Comparison of ENCODE assay signal across 9 mouse cellular contexts in genomic region chr6:144961253-144962012, GRCm38 (mm10).
A peak's percentile ranks its signal among the peaks of the same experiment; 100 is the strongest.
DNase-seq lines count a peak whose midpoint lies in the region; ATAC-seq and TF ChIP-seq lines count a peak whose summit lies in the region.
"Had no signal": no experiment of that assay in that cellular context is flagged by ENCODE, and none has a peak within 500 bp of the region (broad histone marks: within the 10 kb centered on the region; RNA-seq: fewer than 3 reads in every experiment).

No protein-coding gene starts in this region.

- H3K27me3 ChIP-seq in kidney, embryonic 14.5 days (ENCODE audit: control insufficient read depth, insufficient read depth, low read length), result no peaks in the 10 kb centered on the region
- no peaks in the 10 kb centered on the region for H3K27me3 ChIP-seq in CH12.LX (replicated peaks)
- no peaks in the 10 kb centered on the region for H3K27me3 ChIP-seq in forebrain, postnatal 0 days (ENCODE audit: insufficient read depth, low read length)
- H3K27me3 ChIP-seq in limb, embryonic 12.5 days, result no peaks in the 10 kb centered on the region; the same call in 1 of the 2 replicates
- no peaks in the 10 kb centered on the region for H3K27me3 ChIP-seq in thymus, adult 2 months (ENCODE audit: control insufficient read depth, insufficient read depth, low read length)

- TF ChIP-seq EP300 in CH12.LX (IDR thresholded peaks at IDR 0.05; ENCODE audit: low read length), result no peak

- no peaks in the 10 kb centered on the region for H3K36me3 ChIP-seq in kidney, embryonic 14.5 days (ENCODE audit: control insufficient read depth, insufficient read depth, low read length)
- H3K36me3 ChIP-seq in CH12.LX (replicated peaks in 1 of 2; ENCODE audit: control insufficient read depth in 1 of 2, insufficient read depth in 1 of 2, low read length in 1 of 2), result no peaks in the 10 kb centered on the region
- no peaks in the 10 kb centered on the region for H3K36me3 ChIP-seq in forebrain, postnatal 0 days (ENCODE audit: insufficient read depth)
- H3K36me3 ChIP-seq in limb, embryonic 12.5 days, result no peaks in the 10 kb centered on the region
- no peaks in the 10 kb centered on the region for H3K36me3 ChIP-seq in thymus, adult 2 months (ENCODE audit: control insufficient read depth, insufficient read depth, low read length)

- peak; percentile 34 to 74; a peak in 3 of 4 replicates for TF ChIP-seq CTCF in CH12.LX (conservative IDR thresholded peaks at IDR 0.05 in 1 of 2, IDR thresholded peaks at IDR 0.05 in 1 of 2; ENCODE audit: low read depth in 2 of 2, low read length in 2 of 2)
- peak; percentile 58; the same call in 1 of the 2 replicates for TF ChIP-seq CTCF in forebrain, postnatal 0 days (IDR thresholded peaks at IDR 0.05; ENCODE audit: low read depth)
- no peak for TF ChIP-seq CTCF in thymus, adult 2 months (IDR thresholded peaks at IDR 0.05; ENCODE audit: borderline replicate concordance, control insufficient read depth, extremely low read depth, insufficient read depth, low read length, poor library complexity)

- peak; percentile 76 for TF ChIP-seq RAD21 in CH12.LX (IDR thresholded peaks at IDR 0.05; ENCODE audit: low read depth, low read length)

- no peaks in the 10 kb centered on the region for H3K79me2 ChIP-seq in CH12.LX (replicated peaks; ENCODE audit: control insufficient read depth, extremely low read depth, insufficient read depth, poor library complexity, severe bottlenecking)

- no peaks in the 10 kb centered on the region for H3K9me3 ChIP-seq in kidney, embryonic 14.5 days (ENCODE audit: control insufficient read depth, low read length)
- H3K9me3 ChIP-seq in CH12.LX (replicated peaks; ENCODE audit: low read length), result peaks cover 2% of the 10 kb centered on the region
- H3K9me3 ChIP-seq in forebrain, postnatal 0 days (ENCODE audit: low read length), result no peaks in the 10 kb centered on the region
- no peaks in the 10 kb centered on the region for H3K9me3 ChIP-seq in limb, embryonic 12.5 days

- no peak overlapping the region for H3K4me2 ChIP-seq in kidney, embryonic 14.5 days (replicated peaks; ENCODE audit: low read depth, low read length)
- H3K4me2 ChIP-seq in CH12.LX (ENCODE audit: insufficient read depth, low read depth, poor library complexity, severe bottlenecking), result 0 out of 2 replicates have a peak overlapping the region, but pooled peaks have one; percentile 13
- peak overlapping the region; percentile 42 for H3K4me2 ChIP-seq in forebrain, postnatal 0 days (ENCODE audit: low read depth)
- H3K4me2 ChIP-seq in limb, embryonic 12.5 days, result 0 out of 2 replicates have a peak overlapping the region, but pooled peaks have one; percentile 21

- DNase-seq in kidney, adult 11 months, result no peak
- peak; percentile 63 for DNase-seq in CH12.LX (ENCODE audit: extremely low read depth)
- DNase-seq in forebrain, postnatal 0 days, result peak; percentile 85
- DNase-seq in right cerebral cortex, postnatal 14 days, result peak; percentile 38
- DNase-seq in thymus, adult 2 months, result no peak

- H3K4me1 ChIP-seq in kidney, embryonic 14.5 days (ENCODE audit: control insufficient read depth, insufficient read depth, low read length), result no peaks in the 10 kb centered on the region
- H3K4me1 ChIP-seq in CH12.LX (ENCODE audit: control insufficient read depth in 1 of 2, insufficient read depth in 2 of 2), result peaks cover 0 to 16% of the 10 kb centered on the region in 2 experiments; a peak in 1 of 4 replicates
- no peaks in the 10 kb centered on the region for H3K4me1 ChIP-seq in forebrain, postnatal 0 days (ENCODE audit: insufficient read depth)
- H3K4me1 ChIP-seq in limb, embryonic 12.5 days (replicated peaks), result no peaks in the 10 kb centered on the region
- H3K4me1 ChIP-seq in thymus, adult 2 months (replicated peaks; ENCODE audit: control insufficient read depth, insufficient read depth, low read length), result no peaks in the 10 kb centered on the region

- H3K27ac ChIP-seq in kidney, embryonic 14.5 days (ENCODE audit: low read depth, low read length), result no peak overlapping the region
- no peak overlapping the region for H3K27ac ChIP-seq in CH12.LX (ENCODE audit: insufficient read depth, low read depth)
- H3K27ac ChIP-seq in forebrain, postnatal 0 days (ENCODE audit: low read depth, low read length), result peak overlapping the region; percentile 42; the same call in 1 of the 2 replicates
- 0 out of 2 replicates have a peak overlapping the region, but pooled peaks have one; percentile 12 for H3K27ac ChIP-seq in limb, embryonic 12.5 days
- no peak overlapping the region for H3K27ac ChIP-seq in thymus, adult 2 months (ENCODE audit: control insufficient read depth, insufficient read depth, low read length)
- H3K27ac ChIP-seq: liver, embryonic 14.5 days had no signal

- 0 out of 2 replicates have a peak, but pooled peaks have one; percentile 24 for ATAC-seq in kidney, embryonic 14.5 days (ENCODE audit: low FRiP score, low TSS enrichment)
- ATAC-seq in forebrain, postnatal 0 days, result peak; percentile 83
- ATAC-seq in limb, embryonic 12.5 days (ENCODE audit: insufficient number of reproducible peaks, insufficient read depth, low FRiP score, low TSS enrichment, low read depth), result no peak
- no peak for ATAC-seq in megakaryocyte-erythroid progenitor cell, adult 5-6 weeks (replicated peaks; ENCODE audit: low FRiP score, low TSS enrichment, poor library complexity, severe bottlenecking)

- in situ Hi-C loops in CH12.LX (cut with MboI; ENCODE audit: low pct_ligation_motif_present, low pct_unique_long_range_greater_than_20kb, low sequenced_read_pairs), result loop anchor here (10.0 to 25.0 kb wide), 2 partner anchors 467 to 624 kb away; no protein-coding TSS in a partner anchor

- H3K4me3 ChIP-seq in kidney, embryonic 14.5 days (ENCODE audit: low read length), result no peak overlapping the region
- no peak overlapping the region for H3K4me3 ChIP-seq in CH12.LX (replicated peaks in 1 of 3; ENCODE audit: low read depth in 2 of 3, low read length in 2 of 3, poor library complexity in 1 of 3)
- peak overlapping the region; percentile 24; the same call in 1 of the 2 replicates for H3K4me3 ChIP-seq in forebrain, postnatal 0 days (ENCODE audit: low read depth, low read length)
- H3K4me3 ChIP-seq in limb, embryonic 12.5 days (replicated peaks), result no peak overlapping the region
- no peak overlapping the region for H3K4me3 ChIP-seq in thymus, adult 2 months (ENCODE audit: control insufficient read depth, insufficient read depth, low read length)

- no peak for TF ChIP-seq POLR2A in CH12.LX (IDR thresholded peaks at IDR 0.05; ENCODE audit: low read depth, low read length)
- no peak for TF ChIP-seq POLR2A in thymus, adult 2 months (IDR thresholded peaks at IDR 0.05; ENCODE audit: control insufficient read depth, extremely low read depth, insufficient read depth, low read length, poor library complexity)

- no peak overlapping the region for H3K9ac ChIP-seq in kidney, embryonic 14.5 days (ENCODE audit: low read depth, low read length)
- H3K9ac ChIP-seq in CH12.LX (ENCODE audit: insufficient read depth, low read depth), result no peak overlapping the region
- peak overlapping the region; percentile 32; the same call in 1 of the 2 replicates for H3K9ac ChIP-seq in forebrain, postnatal 0 days
- H3K9ac ChIP-seq in limb, embryonic 12.5 days (replicated peaks), result no peak overlapping the region
- H3K9ac ChIP-seq: liver, embryonic 14.5 days had no signal

- dilution Hi-C loops in CH12.LX (cut with MboI; ENCODE audit: extremely low pct_ligation_motif_present, extremely low pct_unique_long_range_greater_than_20kb, low sequenced_read_pairs), result no loop called here

- 69% methylated on average over 25 of the region's 25 CpGs for WGBS in kidney, embryonic 14.5 days
- 49% methylated on average over 25 of the region's 25 CpGs for WGBS in forebrain, postnatal 0 days
- 66% methylated on average over 25 of the region's 25 CpGs for WGBS in limb, embryonic 12.5 days
- WGBS in thymus, adult 2 months, result 87% methylated on average over 25 of the region's 25 CpGs

TF ChIP-seq in CH12.LX, 34 proteins besides CTCF, POLR2A, EP300 and RAD21:
- TF ChIP-seq TBP (conservative IDR thresholded peaks at IDR 0.05; ENCODE audit: low read depth, low read length) (no peak), ZKSCAN1 (IDR thresholded peaks at IDR 0.05; ENCODE audit: borderline replicate concordance, low read depth, low read length) (no peak), SMC3 (IDR thresholded peaks at IDR 0.05; ENCODE audit: low read depth, low read length) (peak; percentile 78), HCFC1 (IDR thresholded peaks at IDR 0.05; ENCODE audit: low read depth, low read length) (no peak), MEF2A (IDR thresholded peaks at IDR 0.05; ENCODE audit: borderline replicate concordance, low read depth, low read length) (no peak), ZC3H11A (IDR thresholded peaks at IDR 0.05; ENCODE audit: low read depth, low read length) (peak; percentile 73), MAFK (IDR thresholded peaks at IDR 0.05; ENCODE audit: insufficient replicate concordance, low read length) (no peak), SIN3A (IDR thresholded peaks at IDR 0.05; ENCODE audit: low read length) (no peak), MYC (IDR thresholded peaks at IDR 0.05; ENCODE audit: low read depth, low read length) (no peak), UBTF (IDR thresholded peaks at IDR 0.05; ENCODE audit: low read depth, low read length) (no peak), USF1 (IDR thresholded peaks at IDR 0.05; ENCODE audit: low read depth, low read length) (no peak), JUN (IDR thresholded peaks at IDR 0.05; ENCODE audit: insufficient read depth, low read depth, low read length) (no peak), ZNF384 (IDR thresholded peaks at IDR 0.05; ENCODE audit: low read depth, low read length) (peak; percentile 88), PAX5 (IDR thresholded peaks at IDR 0.05; ENCODE audit: low read length) (no peak), MAZ (IDR thresholded peaks at IDR 0.05; ENCODE audit: low read depth, low read length) (no peak), RCOR1 (conservative IDR thresholded peaks at IDR 0.05; ENCODE audit: low read depth, low read length) (no peak), ETS1 (conservative IDR thresholded peaks at IDR 0.05; ENCODE audit: low read depth, low read length) (no peak), KAT2A (IDR thresholded peaks at IDR 0.05; ENCODE audit: insufficient replicate concordance, low read length) (no peak), MAX (IDR thresholded peaks at IDR 0.05; ENCODE audit: low read length) (no peak), IRF4 (IDR thresholded peaks at IDR 0.05; ENCODE audit: low read depth, low read length) (no peak; the same call in 1 of the 2 replicates), TCF12 (IDR thresholded peaks at IDR 0.05; ENCODE audit: low read depth, low read length) (no peak)

Comparison
In these comparisons a context has a peak if more than half of its experiments do, and no peak if none do; other contexts are left out.
1. ATAC-seq: peak in kidney, embryonic 14.5 days (single experiment) and forebrain, postnatal 0 days (single experiment); none in limb, embryonic 12.5 days (single experiment) and megakaryocyte-erythroid progenitor cell, adult 5-6 weeks (single experiment).
2. H3K27ac ChIP-seq: peak in forebrain, postnatal 0 days (single experiment) and limb, embryonic 12.5 days (single experiment); none in kidney, embryonic 14.5 days (single experiment), CH12.LX (single experiment) and thymus, adult 2 months (single experiment).
3. DNase-seq: peak in CH12.LX (single experiment), forebrain, postnatal 0 days (single experiment) and right cerebral cortex, postnatal 14 days (single experiment); none in kidney, adult 11 months (single experiment) and thymus, adult 2 months (single experiment).